Mouse (Mus musculus): ENCODE data around the gene Foxd4.
"Not testable (repeated sequence)": the region's sequence is repeated elsewhere in the genome, so short reads cannot be mapped to it uniquely, and the experiment has no call there.

The Foxd4 gene

GRCm38 (mm10) chr19:24875129-24875870, 25.7 kb downstream of the Foxd4 start, which contains the start of gene Gm10053:
Gene Gm10053 (plus strand): TSS chr19:24875686.
- not testable (repeated sequence) for DNase-seq (ENCODE audit: inconsistent ontology term)

- no peak for DNase-seq (ENCODE audit: inconsistent ontology term)
Observed at GRCm38 (mm10) chr19:24873873-24874272, 27.1 kb downstream of the Foxd4 start.

DNA sequence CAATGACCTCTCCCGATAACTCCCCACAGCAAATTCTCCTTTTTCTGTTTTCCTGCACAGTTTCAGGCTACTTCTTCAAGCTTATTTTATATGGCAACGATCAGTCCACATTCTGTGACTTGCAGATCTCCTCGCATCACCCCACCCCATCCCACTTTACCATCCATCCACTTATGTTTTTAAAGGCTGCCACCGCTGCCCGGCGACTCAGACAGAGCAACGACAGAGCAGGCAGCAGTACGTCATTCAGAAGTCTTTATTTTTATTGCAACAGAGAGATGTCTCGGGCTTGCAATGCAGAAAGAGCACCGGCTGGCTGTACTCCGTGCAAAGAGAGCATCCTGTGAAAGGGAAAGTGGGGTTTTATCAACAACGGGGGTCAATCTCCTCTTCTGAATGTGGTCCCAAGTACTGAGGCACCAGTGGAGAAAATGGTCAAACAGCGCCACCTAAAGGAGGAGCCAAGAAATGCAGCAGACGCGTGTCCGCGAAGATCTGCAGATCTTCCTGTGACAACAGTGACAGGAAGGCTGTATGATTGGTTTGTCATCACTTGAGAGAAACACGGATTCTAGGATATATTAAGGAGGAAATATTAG, 29.9 kb downstream of the Foxd4 start:
- peak; percentile 53 for DNase-seq (ENCODE audit: inconsistent ontology term)

GRCm38 (mm10) chr19:24865436-24865835, 35.6 kb downstream of the Foxd4 start:
- DNase-seq (ENCODE audit: inconsistent ontology term) = no peak

GRCm38 (mm10) chr19:24861612-24862451, 39.2 kb downstream of the Foxd4 start, which contains the start of gene Pgm5:
Gene Pgm5 (minus strand): TSS chr19:24861855.
- DNase-seq (ENCODE audit: inconsistent ontology term) = peak; percentile 46

- DNase-seq (ENCODE audit: inconsistent ontology term) = no peak
Observed at GRCm38 (mm10) chr19:24861276-24861611, 39.8 kb downstream of the Foxd4 start.

GRCm38 (mm10) chr19:24851456-24852315, 49.3 kb downstream of the Foxd4 start:
- DNase-seq (ENCODE audit: inconsistent ontology term) = no peak

All from Muller cell, postnatal 12 days (primary cell).